Mouse (Mus musculus) bone marrow macrophage, adult 2 months (primary cell): ENCODE data around the gene Fank1. TPM values are rescaled to one million over a fixed set of nuclear protein-coding genes. Genes with fewer than 3 reads are reported as not detected.
A peak's percentile ranks its signal among the peaks of the same experiment; 100 is the strongest.

Experiments
- H3K27ac ChIP-seq: 2 replicates; pipeline ENCODE4 v1.5.1; 2012; ENCODE audit warnings: low read depth, low read length; ENCODE audit not compliant: insufficient read depth
- H3K4me1 ChIP-seq: 2 replicates; pipeline ENCODE4 v1.6.1; 2012; ENCODE audit warnings: low read length; ENCODE audit not compliant: control insufficient read depth, insufficient read depth
- H3K4me3 ChIP-seq: 2 replicates; pipeline ENCODE4 v1.5.1; 2012; ENCODE audit warnings: mild to moderate bottlenecking, low read length, moderate library complexity; ENCODE audit not compliant: insufficient read depth
- CTCF ChIP-seq: IDR thresholded peaks from 2 replicates; pipeline ENCODE4 v1.5.1; 2012; ENCODE audit warnings: low read depth, mild to moderate bottlenecking, low read length, moderate library complexity
- POLR2A ChIP-seq: IDR thresholded peaks from 2 replicates; pipeline ENCODE4 v1.6.1; 2012; ENCODE audit warnings: mild to moderate bottlenecking, low read depth, low read length, borderline replicate concordance
- polyA plus RNA-seq: library from polyadenylated mRNA; stranded (reverse); fragments of >200 nt; gene quantifications from 2 replicates; pipeline ENCODE4 v1.2.4, GENCODE M21; 2012; ENCODE audit not compliant: missing spikeins, insufficient read depth, insufficient read length

Fank1 gene
- polyA plus RNA-seq, 1 experiment: not detected

DNA sequence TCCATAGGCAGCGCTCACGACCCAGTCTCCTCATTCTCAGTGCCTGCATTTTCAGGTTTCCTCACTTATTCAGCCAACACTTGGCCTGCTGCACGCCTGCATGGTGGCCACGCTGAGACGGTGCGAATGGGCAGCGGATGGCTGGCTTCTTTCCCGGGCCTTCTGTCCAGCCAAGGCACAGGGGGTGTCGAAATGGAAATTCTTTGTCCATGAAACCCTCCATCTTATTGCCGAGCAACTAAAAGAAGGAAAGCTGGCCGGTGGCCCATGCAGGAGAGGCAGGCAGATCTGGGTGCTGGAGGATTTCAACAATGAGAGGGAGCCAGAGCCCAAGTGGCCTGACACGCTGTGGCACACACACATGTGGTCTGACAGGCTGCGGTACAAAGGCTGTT, 10.8 kb upstream of the Fank1 start:
- TF ChIP-seq POLR2A: no peak
- TF ChIP-seq CTCF: no peak
- Histone ChIP-seq H3K4me3 (no peak overlapping the region), H3K4me1 (no peaks in the 10 kb centered on the region), H3K27ac (no peak overlapping the region)

DNA sequence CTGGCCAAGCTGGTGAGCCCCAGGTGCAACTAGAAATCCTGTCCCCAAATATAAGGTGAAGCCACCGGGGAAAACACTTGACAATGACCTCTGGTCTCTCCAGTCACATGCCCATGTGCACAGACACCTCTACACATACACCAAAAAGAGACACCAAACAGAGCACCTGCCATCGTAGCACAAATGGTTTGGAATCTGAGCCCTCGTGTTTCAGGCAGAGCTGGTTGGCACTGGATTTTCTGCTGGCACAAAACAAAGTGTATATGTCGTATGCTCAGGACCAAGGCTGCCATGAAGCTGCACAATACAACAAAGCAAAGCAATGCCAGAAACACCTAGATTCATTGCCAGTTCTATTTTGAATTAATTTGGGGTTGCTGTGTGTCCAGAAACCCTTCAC, 8.6 kb upstream of the Fank1 start:
- no peak overlapping the region for H3K27ac ChIP-seq
- H3K4me3 ChIP-seq: no peak overlapping the region
- TF ChIP-seq CTCF: no peak
- TF ChIP-seq POLR2A: no peak
- no peaks in the 10 kb centered on the region for H3K4me1 ChIP-seq

- TF ChIP-seq CTCF: no peak
- H3K4me1 ChIP-seq: no peaks in the 10 kb centered on the region
- H3K4me3 ChIP-seq: no peak overlapping the region
- no peak overlapping the region for H3K27ac ChIP-seq
These were observed 8.1 kb upstream of the Fank1 start for GRCm38 (mm10) chr7:133768517-133768916.

- Histone ChIP-seq H3K4me1 (peaks cover 19% of the 10 kb centered on the region), H3K27ac (no peak overlapping the region), H3K4me3 (no peak overlapping the region)
- TF ChIP-seq CTCF (no peak), POLR2A (no peak)
These were observed 1.5 kb upstream of the Fank1 start for GRCm38 (mm10) chr7:133775179-133775578.

- Histone ChIP-seq H3K4me3 (peak overlapping the region; percentile 78), H3K4me1 (peaks cover 19% of the 10 kb centered on the region), H3K27ac (no peak overlapping the region)
- no peak for TF ChIP-seq POLR2A
- TF ChIP-seq CTCF: no peak
These were observed 650 bp upstream of the Fank1 start for GRCm38 (mm10) chr7:133775796-133776625.

GRCm38 (mm10) chr7:133781583-133781982, 4.9 kb downstream of the Fank1 start:
- H3K4me1 ChIP-seq: no peaks in the 10 kb centered on the region
- TF ChIP-seq POLR2A (no peak), CTCF (no peak)
- H3K27ac ChIP-seq: no peak overlapping the region
- H3K4me3 ChIP-seq: no peak overlapping the region

DNA sequence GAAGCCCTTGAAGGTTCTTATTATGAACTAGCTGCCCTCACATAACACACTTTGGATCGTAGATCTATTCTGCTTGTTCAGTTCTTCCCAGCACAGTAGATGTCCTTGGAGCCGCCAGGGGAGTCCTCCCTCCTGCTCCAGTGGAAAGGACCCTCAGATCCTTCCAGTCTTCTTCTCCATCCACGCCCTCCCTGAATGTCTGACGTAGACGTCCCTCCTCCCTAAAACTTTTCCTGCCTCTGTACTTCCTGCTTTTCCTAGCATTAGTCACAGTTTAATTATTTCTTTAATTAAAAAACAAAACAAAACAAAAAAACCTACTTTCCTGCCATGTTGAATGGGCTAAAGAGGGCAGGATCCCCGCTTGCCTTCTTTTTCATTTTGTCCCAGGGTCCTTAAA, 5.3 kb downstream of the Fank1 start:
- TF ChIP-seq CTCF (no peak), POLR2A (no peak)
- Histone ChIP-seq H3K4me3 (no peak overlapping the region), H3K4me1 (no peaks in the 10 kb centered on the region), H3K27ac (no peak overlapping the region)

DNA sequence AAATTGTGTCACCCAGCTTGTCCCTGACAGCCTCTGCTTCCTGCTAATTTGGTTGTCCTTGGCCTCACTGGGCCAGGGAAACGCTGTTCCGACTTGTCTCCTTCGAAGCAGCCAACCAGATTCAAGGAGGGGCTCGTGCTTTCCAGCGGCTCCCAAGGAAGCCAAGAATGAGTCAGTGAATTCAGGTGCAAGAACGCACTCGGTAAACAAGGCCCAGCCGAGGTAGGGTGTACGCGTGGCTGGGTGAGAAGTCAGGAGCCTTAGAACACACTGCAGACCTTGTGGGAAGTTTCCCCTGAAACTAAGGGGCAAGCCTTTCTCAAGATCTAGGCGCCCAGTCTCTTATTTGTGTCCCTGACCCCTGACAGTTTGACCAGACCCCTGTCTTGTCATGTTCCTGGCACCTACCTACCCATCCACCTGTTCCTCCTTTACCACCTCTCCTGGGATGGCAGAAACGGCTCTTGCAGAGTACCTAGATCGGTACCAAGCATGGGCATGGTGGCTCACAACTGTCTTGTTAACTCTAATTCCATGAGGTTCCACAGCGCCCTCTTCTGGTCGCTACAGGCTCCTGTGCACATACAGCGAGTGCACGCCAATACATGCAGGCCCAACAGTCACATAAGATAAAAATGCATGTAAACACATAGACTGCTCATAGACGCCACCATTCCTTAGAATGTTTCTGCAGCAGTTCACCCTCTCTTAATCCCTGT, 6.2 kb downstream of the Fank1 start, which contains the start of gene Dhx32:
Gene Dhx32, minus strand, starts transcription at position 10 of the 719 bp plus-strand sequence.
- TF ChIP-seq CTCF: peak; percentile 61
- TF ChIP-seq POLR2A: no peak
- no peak within 1 kb of the TSS for H3K27ac ChIP-seq
- H3K4me1 ChIP-seq: no peaks in the 10 kb centered on the region
- no peak within 1 kb of the TSS for H3K4me3 ChIP-seq

DNA sequence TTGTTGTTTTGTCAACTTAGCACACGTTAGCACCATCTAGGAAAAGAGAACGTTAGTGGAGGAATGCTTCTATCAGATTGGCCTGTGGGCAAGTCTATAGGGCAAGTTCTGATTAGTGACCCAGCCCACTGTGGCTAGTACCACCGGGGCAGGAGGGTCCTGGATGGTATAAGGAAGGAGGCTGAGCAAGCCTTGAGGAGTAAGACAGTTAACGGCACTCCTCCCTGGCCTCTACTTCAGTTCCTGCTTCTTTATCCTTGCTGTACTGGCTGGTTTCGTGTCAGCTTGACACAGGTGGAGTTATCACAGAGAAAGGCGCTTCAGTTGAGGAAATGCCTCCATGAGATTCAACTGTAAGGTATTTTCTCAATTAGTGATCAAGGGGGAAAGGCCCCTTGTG, 10.9 kb downstream of the Fank1 start:
- no peak overlapping the region for H3K27ac ChIP-seq
- TF ChIP-seq POLR2A: no peak
- TF ChIP-seq CTCF: no peak
- H3K4me1 ChIP-seq: no peaks in the 10 kb centered on the region
- H3K4me3 ChIP-seq: no peak overlapping the region

DNA sequence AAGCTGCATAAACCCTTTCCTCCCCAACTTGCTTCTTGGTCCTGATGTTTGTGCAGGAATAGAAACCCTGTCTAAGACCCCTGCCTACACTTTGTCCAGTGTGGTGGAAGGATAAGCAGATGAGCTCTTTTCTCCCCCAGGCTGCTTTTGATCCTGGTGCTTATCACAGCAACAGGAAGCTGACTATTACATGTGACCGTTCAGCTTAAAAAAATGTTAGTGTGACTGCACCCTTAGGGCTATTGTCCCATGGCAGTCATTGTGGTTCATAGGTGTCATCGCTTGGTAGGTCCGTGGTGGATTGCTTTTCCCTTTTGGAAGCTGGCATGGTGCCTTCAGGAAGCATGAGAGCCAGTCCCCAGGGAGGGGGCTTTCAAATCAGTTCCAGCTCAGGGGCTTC, 11.5 kb downstream of the Fank1 start:
- no peak overlapping the region for H3K4me3 ChIP-seq
- 0 out of 2 replicates have a peak, but pooled peaks cover 2% of the 10 kb centered on the region for H3K4me1 ChIP-seq
- no peak overlapping the region for H3K27ac ChIP-seq
- TF ChIP-seq POLR2A (no peak), CTCF (no peak)
